Mouse (Mus musculus): ENCODE results near the gene Baz1b.
"Not testable (repeated sequence)": the region's sequence is repeated elsewhere in the genome, so short reads cannot be mapped to it uniquely, and the experiment has no call there.

Baz1b gene

DNA sequence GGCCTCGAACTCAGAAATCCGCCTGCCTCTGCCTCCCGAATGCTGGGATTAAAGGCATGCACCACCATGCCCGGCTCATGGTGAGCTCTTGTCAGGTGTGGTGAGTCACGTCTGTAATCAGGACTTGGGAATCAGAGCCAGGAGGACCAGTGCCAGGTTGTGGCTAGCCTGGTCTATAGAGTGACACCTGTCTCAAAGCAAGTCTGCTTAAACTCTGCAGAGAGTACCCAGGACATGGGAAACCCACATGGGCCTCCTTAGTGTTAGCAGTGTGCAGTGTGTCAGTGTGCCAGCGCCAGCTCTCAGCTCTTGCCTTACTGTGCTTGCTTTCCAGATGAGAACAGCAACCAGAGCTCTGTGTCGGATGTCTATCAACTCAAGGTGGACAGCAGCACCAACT is 7.4 kb upstream of the Baz1b start:
- no peak for DNase-seq (ENCODE audit: low spot score in 2 of 2)

- no peak for DNase-seq (ENCODE audit: low spot score in 2 of 2)
These were observed 6.3 kb upstream of the Baz1b start for GRCm38 (mm10) chr5:135180796-135181195.

DNA sequence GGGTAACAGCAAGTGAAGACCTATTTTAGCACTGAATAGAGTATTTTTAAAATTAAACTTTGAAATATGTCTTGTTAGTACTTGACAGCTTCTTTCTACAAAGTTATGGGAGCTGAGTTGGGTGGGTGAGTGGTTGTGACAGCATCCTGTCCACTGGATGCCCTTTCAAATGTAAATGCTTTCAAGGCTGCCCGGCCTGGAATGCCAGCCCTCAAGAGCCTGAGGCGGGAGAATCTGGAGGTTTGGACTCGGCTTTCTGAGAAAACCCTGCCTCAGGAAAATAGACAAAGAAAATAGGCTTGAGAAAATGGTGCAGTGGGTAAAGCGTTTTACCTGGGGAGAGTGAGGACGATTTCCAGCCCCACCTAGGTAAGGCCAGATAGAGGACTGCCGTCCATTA is 5.3 kb upstream of the Baz1b start:
- no peak for DNase-seq (ENCODE audit: low spot score in 2 of 2)

DNA sequence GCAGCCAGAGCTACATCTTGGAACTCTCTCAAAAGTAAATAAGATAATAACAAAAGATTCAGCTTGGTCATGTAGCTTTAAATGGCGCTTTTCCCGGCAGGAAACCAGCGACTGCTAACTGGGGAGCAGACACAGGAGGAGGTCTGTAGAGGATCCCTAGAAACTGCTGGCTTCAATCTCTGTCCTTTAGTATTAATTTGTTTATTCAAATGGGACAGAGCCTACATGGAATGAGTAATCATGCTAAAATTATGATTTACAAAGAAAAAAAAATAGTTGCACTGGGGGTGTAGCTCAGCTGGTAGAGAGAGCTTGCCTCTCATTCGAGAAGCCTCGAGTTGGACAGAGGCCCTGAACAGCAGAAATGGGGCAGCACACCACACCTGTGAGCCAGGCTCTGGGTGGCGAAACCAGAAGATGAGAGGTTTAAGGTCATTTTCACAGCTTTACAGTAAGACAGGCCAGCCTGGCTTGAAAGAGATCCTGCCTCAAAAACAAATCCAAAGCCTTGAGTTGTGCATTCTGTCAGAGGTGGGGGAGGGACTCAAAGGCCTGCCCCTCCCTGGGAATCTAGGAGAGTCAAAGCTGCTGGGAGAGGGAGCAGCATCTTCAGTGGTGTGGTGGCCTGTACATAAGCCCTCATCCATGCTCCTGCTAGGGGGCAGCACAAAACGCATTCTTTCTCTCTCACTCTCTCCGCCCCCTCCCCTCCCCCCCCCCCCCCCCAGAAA is 3.8 kb upstream of the Baz1b start:
- no peak for DNase-seq (ENCODE audit: low spot score in 2 of 2)

- DNase-seq (ENCODE audit: low spot score in 2 of 2), result no peak
These were observed 2.0 kb upstream of the Baz1b start for GRCm38 (mm10) chr5:135185016-135185415.

DNA sequence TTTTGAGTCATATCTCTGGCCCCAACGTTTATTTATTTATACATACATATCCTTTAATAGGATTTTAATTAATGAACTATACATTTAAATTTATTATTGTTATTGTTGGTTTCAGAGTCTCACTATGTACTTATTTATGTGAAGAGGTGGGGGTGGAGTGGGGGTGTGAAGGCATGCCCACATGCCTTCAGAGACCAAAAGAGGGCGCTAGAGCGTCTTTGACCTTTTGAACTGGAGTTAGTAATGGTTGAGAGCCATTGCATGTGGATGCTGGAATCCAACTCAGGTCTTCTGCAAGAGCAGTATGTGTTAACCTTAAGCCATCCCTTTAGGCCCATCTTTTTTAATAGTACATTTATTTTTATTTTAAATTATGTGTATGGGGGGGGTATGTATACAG is 1.5 kb upstream of the Baz1b start:
- no peak for DNase-seq (ENCODE audit: low spot score in 2 of 2)

- DNase-seq (ENCODE audit: low spot score in 2 of 2), result no peak
These were observed 838 bp upstream of the Baz1b start for GRCm38 (mm10) chr5:135186231-135186620.

- DNase-seq (ENCODE audit: low spot score in 2 of 2), result peak in 1 of 2 experiments; percentile 8
These were observed 517 bp downstream of the Baz1b start for GRCm38 (mm10) chr5:135187349-135188213.

- DNase-seq (ENCODE audit: low spot score in 2 of 2), result no peak
These were observed 1.1 kb downstream of the Baz1b start for GRCm38 (mm10) chr5:135188214-135188554.

DNA sequence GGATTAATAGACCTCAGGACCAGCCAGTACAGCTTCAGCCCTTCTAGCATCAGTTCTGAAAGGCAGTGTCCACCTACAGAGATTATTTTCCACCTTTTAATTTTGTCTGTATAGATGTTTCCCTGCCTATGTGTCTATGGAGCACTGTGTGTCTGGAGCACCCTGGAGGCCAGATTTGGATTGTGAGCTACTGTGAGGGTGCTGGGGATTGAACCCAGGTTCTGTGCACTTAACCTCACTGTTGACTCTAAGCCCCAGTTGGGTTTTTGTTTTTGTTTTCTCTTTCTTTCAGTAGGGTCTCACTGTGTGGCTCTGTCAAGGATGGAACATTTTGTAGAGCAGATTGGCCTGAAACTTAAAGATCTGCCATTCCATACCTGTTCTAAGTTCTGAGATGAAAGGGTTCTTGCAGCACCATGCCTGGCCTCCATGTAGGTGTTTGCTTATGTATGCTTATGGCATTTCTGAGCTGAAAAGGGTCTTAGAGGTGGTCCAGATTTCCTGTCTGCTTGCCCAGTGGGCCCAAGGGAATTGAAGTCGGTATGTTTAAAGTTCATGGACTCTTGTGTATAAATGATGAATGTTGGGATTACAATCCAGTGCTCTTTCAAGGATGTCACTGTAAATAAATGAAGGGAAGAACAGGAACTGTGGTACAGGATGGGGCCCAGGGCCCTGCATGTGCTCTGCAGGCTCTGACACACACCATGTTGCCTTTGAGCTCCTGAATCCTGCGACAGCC is 2.4 kb downstream of the Baz1b start:
- no peak for DNase-seq (ENCODE audit: low spot score in 2 of 2)

DNA sequence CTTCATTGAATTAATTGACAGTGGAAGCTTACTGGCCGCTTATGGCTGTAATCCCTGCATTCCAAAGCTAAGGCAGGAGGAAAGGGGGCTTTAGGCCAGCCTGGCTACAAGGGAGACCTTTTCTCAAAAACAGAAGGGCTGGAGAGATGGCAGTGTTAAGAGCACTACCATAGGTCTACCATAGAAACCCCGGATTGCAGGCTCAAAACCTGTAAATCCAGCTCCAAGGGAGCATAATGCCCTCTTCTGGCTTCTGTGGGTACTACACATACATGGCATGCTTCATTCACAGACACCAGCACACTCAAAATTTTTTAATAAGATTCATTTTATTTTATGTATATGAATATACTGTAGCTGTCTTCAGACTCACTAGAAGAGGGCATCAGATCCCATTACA is 4.6 kb downstream of the Baz1b start:
- DNase-seq (ENCODE audit: low spot score in 2 of 2), result peak; percentile 65 to 68

DNA sequence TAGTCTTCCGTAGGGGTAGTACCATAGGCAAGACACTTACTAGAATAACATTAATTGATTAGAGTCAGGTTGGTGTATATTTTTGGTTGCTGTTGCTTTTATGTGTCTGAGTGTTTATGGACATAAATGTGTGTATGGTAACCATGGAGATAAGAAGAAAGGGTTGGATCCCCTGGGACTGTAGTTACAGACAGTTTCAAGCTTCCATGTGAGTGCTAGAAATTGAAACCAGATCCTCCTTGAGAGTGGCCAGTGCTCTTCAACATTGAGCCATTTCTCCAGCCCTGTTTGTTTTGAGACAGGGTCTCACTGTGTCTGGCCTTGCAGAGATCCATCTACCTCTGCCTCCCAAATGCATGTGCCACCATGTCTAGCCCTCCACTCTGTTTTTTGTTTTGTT is 5.4 kb downstream of the Baz1b start:
- DNase-seq (ENCODE audit: low spot score in 2 of 2), result no peak

DNA sequence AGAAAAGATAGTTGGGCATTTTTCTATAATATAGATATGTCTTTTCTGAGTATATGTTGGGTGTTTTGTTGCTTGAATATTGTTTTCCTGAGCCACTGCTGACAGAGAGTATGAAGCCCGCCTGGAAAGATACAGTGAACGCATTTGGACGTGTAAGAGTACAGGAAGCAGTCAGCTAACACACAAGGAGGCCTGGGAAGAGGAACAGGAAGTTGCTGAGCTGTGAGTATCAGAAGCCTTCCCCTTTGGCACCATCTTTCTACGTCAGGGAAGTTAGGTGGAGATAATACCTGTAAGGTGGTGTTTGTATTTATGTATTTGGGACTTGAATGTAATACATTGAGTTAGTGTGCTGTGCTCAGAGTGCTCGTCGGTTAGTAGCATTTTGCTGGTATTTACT is 9.3 kb downstream of the Baz1b start:
- peak in 1 of 2 experiments; percentile 21 for DNase-seq (ENCODE audit: low spot score in 2 of 2)

DNA sequence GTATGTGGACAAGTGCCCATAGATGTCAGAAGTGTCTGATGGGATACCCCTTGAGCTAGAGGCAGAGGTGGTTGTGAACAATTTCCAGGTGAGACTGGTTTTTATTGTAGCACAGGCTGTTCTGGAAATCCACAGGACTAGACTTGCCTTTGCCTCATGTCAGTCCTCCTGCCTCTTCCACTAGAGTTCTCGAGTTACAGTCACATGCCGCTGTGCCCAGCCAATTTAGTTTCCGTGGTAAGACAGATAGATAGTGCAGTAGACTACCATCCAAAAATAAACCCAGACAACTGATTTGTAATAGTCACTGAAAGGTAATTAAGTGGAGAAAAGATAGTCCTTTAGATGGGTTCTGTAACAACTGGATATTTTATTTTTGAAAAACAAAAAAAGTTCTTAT is 15.7 kb downstream of the Baz1b start:
- DNase-seq (ENCODE audit: low spot score in 2 of 2), result no peak

DNA sequence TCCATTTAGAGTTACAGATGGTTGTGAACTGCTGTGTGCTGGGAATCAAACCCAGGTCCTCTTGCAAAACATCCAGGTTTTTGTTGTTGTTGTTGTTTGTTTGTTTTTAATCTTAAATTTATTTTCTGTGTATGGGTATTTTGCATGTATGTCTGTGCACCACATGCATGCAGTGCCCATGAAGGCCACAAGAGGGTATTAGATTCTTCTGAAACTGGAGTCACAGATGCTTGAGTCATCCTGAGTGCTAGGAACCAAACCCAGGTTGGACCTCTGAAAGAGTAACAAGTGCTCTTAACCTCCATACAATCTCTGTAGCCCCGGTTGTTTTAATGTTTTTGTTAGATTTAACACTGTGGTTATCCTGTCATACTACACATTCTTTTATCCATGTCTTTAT is 21.1 kb downstream of the Baz1b start:
- no peak for DNase-seq (ENCODE audit: low spot score in 2 of 2)

DNA sequence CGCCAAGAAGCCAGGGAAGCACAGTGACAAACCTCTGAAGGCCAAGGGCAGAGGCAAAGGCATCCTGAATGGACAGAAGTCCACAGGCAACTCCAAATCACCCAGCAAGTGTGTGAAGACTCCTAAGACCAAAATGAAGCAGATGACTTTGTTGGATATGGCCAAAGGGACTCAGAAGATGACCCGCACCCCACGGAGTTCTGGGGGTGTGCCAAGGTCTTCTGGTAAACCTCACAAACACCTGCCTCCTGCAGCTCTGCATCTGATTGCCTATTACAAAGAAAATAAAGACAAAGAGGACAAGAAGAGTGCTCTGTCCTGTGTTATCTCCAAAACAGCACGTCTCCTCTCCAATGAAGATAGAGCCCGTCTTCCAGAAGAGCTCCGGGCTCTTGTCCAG is 29.8 kb downstream of the Baz1b start:
- no peak for DNase-seq (ENCODE audit: low spot score in 2 of 2)

DNA sequence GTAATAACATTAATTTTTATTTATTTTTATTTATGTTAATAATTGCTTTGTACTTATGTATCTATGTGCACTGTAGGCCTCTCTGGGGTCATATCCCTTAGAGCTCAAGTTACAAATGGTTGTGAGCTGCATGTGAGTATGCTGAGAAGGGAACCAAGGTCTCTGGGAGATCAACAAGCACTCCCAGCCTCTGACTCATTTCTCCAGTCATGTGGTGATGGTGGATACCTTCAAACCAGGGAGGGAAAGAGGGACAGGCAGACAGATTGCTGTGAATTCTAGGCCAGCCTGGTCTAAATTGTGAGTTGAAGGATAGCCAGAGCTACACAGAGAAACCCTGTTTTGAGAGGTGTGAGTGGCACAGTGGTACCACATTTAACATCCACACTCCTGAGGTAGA is 33.9 kb downstream of the Baz1b start:
- DNase-seq (ENCODE audit: low spot score in 2 of 2), result no peak

- DNase-seq (ENCODE audit: low spot score in 2 of 2), result no peak
These were observed 35.0 kb downstream of the Baz1b start for GRCm38 (mm10) chr5:135222066-135222465.

- DNase-seq (ENCODE audit: low spot score in 2 of 2), result no peak
These were observed 37.1 kb downstream of the Baz1b start for GRCm38 (mm10) chr5:135224169-135224568.

DNA sequence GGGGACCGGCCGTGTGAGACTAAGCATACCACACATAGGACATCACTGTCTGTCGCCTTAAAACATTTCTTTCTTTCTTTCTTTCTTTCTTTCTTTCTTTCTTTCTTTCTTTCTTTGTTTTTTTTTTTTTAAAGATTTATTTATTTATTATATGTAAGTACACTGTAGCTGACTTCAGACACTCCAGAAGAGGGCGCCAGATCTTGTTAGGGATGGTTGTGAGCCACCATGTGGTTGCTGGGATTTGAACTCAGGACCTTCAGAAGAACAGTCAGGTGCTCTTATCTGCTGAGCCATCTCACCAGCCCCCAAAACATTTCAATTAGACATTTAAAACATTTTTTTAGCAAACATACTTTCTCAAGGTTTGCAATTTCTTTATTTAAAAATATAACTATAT is 38.8 kb downstream of the Baz1b start:
- DNase-seq (ENCODE audit: low spot score in 2 of 2), result not testable (repeated sequence)

- no peak for DNase-seq (ENCODE audit: low spot score in 2 of 2)
These were observed 43.1 kb downstream of the Baz1b start for GRCm38 (mm10) chr5:135230186-135230585.

DNA sequence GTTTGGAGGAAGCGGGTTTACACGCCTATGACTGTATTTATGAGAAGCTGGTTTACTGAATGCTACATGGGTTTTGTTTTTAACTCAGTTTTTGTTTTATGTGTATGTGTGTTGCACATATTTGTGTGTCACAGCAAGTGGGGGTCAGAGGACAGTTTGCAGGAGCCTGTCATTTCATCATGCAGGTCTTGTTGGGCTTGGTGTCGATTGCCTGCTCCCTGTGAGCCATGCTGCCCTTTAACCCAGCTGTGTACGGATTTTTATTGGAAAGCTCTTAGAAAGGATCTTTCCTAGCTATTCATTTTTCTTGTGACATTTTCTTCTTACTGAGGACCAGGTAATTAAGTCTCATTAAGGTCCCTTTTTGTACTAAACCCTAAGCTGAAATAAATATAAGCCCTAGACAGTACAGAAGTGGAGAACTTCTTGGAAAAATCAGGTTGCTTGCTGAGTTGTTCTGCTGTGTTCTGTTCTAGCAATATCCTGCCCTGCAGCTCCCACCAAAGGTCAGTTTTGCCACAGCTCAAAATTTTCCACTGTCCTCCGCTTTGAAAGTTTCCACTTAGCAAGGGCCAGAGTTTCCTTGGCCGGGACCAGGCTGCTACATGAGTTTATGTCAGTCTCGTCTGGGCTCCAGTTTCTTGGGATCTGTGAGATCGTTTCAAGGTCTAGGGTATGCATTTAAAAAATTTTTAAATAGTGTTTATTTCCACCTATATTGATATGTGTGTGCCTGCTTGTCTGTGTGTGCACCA is 46.3 kb downstream of the Baz1b start:
- no peak for DNase-seq (ENCODE audit: low spot score in 2 of 2)
